Mouse (Mus musculus) frontal cortex, adult (tissue): ENCODE results near the gene Carnmt1.

Source experiments
- ATAC-seq: cut with Nextera tagmentation; 2 replicates; pipeline ENCODE4 v1.9.2; 2017; ENCODE audit warnings: mild to moderate bottlenecking, moderate library complexity, mixed read lengths; ENCODE audit not compliant: low TSS enrichment

Gene Carnmt1

DNA sequence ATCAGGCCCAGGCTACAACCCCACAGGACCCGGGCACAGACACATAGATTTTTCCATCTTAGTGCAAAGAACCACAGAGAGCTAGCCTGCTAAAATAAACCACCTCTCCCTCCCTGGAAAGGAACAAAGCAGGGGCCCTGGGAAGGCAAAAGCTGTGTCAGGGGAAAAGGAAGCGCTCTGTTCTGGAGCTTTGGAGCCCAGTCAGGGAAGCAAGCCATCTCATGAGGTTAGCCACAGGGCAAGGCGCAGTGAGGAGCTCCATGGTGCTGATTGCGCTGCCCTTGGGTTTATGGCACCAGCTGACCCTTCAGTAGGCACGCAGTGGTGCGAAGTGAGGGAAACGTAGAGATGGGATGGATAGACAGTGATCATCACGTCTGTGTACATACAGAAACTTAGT is 16.2 kb upstream of the Carnmt1 start:
- ATAC-seq: no peak

DNA sequence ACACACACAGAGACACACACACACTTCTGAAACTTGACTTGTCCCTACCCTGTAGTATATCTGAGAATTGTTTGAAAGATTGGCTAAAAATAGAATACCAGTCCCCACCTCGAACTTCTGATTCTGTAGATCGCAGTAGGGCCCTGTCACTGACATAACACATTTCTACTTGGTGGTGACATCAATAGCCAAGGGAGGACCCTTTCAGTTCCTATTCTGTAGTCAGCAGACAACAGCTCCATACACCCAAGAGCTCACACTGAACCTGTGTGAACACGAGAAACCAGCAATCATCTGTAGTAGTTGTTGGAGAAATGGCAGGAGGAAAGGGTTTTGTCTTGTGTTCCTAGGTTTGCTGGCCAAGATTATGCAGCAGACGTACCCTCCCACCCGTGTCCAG is 15.6 kb upstream of the Carnmt1 start:
- no peak for ATAC-seq

DNA sequence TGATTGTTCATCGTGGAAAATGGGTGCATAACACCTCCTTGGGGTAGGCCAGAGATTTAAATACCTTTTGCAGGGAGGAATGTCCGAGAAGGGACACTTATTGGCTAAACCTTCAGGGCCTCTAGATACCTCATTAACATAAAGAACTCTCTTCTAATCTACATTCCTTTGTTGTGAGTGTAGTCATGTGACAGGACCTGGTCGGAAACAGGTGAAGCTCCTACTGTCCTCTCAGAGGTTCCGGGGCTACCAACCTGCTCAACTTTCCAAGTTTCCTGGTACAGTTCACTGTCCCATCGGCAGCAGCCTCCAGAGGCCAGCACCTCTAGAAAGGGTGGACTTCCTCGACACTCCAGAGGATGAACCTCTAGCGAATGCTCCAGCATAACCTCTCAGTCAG is 14.6 kb upstream of the Carnmt1 start:
- no peak for ATAC-seq

DNA sequence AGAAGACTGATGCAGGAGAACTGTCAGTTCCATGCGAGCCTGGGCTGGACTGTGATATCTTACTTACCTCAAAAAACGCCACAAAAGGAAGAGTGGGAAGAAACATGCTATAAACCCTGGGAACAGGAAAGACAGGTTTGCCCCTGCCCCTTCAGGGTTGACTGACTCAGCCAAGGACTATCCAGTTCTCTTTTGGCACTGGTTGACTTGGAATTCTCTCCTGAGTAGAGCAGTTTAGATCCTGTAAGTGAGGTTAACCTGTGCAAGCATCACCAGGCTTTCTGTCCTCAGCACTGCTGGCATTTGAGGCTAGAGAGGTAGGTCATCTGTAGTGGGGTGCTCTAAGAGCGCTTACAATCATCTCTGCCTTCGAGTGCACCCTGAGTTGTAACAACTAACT is 12.1 kb upstream of the Carnmt1 start:
- ATAC-seq: no peak

DNA sequence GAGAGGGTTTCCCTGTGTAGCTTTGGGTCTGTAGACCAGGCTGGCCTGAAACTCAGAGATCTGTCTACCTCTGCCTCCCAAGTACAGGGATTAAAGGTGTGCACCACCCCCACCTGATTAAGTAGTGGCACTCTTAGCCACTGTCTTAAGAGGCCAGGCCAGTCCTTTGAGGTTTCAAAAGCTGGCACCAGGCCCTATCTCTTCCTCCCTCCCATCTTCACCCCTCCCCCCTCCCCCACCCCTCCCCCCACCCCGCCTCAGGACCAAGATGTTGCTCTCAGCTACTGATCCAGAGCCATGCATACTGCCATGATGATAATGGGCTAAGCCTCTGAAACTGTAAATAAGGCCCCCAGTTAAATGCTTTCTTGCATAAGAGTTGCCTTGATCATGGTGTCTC is 11.2 kb upstream of the Carnmt1 start:
- no peak for ATAC-seq

DNA sequence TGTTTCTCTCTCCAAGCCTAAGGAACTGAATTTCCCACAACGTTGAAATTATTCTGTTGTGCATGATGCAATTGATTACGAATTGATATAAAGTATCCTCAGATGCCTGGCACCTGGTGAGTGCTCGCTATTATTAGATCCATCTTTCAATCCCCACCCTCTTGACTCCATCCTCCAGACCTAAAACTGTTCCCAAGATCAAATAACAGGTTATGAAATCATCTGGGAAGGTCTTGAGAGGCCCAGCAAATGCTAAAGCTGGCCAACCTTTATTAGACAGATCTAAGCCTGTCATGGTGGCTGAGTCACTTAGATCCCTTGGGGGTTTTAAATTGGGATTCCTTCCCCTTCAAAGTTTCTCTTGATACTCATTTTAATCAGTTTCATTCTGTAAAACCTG is 10.1 kb upstream of the Carnmt1 start:
- no peak for ATAC-seq

DNA sequence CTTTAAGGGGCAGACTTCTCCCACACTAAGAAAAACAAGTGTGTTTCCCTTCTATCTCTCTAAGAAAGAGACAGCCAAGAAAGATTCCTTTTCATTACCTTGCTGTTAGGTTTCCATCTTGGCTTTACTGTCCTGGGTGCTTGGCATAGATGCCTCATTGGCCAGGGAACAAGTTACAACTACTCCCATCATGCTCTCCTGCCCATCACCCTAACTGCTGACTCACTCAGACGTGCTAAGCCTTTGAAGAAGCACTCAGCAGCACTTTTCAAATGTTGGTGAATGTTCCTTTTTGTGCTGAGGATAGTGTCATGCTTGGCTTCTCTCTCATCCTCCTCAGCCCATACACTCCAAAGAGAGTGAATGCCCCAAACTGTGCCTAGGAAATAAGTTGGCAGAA is 8.9 kb upstream of the Carnmt1 start:
- peak; percentile 41; the same call in 1 of the 2 replicates for ATAC-seq

DNA sequence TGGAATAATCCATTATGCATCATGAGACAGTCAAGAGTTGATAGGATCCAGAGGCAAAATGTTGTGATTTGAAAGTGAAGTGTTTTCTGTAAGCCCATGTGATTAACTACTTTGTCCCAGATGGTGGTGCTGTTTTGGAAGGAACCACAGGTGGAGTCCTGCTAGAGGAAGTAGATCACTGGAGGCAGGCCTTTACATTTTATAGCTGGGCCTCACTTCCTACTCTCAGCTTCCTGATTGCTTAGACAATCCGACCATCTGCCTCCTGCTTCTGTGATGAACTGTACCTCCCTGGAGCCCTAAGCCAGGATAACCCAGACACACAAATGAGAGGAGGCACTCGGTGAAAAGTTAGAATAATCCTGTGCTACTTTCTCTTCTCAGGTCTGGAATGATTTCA is 6.7 kb upstream of the Carnmt1 start:
- no peak for ATAC-seq

DNA sequence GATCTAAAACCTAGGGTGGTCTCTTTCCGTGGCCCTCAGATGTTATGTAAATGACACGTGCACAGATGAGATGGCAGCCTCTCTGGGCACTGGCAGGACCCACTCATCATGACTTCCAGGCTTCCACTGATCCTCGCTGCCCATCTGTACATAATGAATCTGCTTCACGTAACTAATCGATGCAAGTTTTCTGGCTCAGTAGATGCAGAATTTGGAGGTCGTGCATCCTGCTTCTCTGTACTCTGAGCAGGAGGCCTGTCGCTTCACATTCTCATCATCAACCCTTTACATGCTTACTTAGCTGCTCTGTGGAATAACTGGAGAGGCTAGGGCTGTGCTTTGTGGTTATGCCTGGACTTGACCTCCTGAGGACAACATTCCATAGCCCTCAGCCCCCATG is 3.6 kb upstream of the Carnmt1 start:
- ATAC-seq: no peak

DNA sequence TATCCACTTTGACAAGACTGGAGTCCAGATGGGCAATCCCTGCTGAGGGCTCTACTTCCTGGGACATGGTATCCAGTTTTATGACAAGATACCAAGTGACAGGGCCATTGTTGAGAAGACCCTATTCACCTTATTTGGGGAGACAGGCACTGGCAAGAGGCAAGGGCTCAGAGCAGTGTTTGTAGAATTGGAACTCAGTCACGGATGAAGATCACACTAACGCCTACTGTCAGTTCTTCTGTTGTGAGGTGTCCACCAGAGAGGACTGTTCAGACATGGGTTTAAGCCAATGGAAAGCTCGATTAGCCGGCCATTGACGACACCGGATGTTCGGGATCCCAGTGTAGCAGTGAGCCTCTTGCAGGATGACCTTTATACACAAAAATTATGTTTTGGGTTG is 1.0 kb upstream of the Carnmt1 start:
- no peak for ATAC-seq

DNA sequence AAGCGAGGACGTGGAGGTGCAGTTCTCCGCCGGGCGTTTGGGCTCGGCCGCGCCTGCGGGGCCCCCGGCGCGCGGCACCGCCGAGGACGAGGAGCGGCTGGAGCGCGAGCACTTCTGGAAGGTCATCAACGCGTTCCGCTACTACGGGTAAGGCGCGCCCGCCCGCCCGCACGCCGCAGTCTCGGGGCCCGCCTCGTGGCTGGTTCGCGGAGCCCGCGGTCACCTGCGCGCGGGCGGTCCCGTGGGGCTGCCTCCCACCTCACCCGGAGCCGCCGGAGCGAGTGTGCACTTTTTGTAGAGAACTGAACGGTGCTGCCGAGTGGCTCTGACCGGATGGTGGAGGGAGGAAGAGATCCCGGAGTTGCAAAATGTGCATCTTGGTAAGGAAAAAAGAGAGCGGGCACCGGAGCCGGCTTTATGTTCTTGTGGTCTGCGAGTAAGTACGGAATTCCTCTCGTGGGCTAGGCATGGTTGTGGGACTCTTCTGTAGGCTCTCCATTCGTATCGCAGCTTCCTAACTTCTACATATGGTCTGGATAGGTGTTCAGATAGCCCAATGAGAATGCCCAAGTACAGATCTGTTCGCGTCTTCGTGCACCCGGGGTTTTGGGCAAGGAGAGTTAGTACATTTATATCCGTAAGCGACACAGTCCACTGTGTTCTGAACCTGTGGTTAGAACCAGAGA is 635 bp downstream of the Carnmt1 start:
- peak; percentile 48 for ATAC-seq

DNA sequence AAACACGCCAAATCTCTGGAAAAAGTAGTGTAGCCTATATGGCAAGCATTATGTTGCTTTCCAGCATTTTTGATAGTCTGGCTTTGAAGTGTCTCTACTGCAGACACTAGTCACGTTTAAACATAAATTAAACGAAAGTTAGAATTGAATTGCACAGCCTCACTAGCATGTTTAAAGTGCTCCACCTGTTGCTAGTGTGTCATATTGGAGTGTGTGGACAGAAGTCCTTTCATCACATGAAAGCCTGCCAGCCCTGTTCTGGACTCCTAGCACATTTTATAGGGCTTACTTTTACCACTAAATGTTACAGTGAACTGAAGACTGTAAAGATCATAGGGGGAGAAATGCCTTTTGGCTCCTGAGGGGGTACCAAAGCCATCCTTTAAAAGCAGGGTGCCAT is 1.9 kb downstream of the Carnmt1 start:
- ATAC-seq: no peak

DNA sequence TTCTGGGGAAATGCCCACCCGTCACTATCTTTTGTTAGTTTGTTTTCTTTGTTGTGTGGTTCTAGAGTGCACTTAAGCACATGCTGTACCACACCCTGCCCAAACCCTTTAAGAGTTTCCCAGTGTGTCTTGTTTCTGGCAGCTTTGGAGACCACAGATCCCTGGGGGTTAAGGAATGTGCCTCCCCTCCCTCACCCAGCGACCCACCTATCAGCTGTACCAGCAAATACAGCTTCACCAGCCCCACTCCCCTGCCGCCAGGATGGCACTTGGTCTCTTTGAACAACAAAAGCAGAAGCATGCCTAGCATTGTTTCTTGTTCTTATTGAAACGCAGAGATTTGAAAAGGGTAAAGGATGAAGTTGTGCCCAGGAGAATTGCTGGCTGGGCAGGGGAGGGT is 2.6 kb downstream of the Carnmt1 start:
- ATAC-seq: no peak

DNA sequence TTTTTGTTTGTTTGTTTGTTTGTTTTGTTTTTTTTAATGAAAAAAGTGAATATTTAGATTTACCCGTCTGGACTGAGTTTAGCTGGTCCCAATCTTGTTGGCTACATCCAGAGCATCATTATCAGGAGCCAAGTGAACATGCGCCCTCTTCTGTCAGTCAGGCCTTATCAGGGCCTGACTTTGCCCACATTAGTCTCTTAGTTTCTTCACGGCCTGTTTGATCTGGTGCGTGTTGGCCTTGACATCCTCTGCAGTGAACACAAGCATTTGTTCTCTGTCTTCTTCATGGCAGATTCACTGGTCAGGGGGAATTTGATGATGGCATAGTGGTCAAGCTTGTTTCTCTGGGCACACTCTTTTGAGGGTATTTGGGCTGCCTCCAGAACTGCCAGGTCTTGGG is 11.6 kb downstream of the Carnmt1 start:
- no peak for ATAC-seq

DNA sequence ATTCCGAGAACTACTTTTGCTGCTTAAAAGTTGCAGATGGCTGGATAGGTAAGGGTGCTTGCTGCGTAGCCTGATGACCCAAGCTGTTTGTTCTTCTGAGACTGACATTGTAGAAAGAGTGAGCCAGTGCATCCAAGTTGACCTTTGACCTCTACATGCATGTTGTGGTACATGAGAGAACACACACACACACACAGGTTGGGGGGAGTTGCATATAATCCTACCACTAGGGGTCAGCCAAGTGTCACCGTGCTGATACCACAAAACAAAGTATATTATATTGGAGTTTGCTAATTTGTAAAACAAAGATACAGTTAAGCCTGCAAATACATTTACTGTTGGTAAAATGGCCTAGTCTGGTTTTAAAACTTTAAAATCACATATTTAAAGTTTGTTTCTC is 17.0 kb downstream of the Carnmt1 start:
- peak; percentile 52; the same call in 1 of the 2 replicates for ATAC-seq

DNA sequence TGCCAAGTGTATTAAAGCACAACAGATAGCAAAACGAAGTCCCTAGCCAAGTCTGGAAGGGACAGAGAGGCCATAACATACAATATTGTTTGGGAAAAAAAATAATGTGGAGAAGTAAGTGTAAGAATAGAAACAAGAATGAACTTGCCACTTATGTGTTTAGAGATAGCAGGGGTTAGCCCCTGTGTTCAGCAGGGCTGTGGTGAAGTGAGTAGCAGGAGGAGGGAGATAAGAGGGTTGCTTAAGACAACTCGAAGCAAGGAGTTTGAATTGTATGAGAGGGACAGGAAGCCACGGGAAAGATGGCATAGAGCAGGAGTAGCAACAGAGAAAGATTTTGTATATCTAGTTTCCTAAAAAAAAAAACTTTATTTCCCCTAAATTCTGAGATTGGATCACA is 21.6 kb downstream of the Carnmt1 start:
- no peak for ATAC-seq

DNA sequence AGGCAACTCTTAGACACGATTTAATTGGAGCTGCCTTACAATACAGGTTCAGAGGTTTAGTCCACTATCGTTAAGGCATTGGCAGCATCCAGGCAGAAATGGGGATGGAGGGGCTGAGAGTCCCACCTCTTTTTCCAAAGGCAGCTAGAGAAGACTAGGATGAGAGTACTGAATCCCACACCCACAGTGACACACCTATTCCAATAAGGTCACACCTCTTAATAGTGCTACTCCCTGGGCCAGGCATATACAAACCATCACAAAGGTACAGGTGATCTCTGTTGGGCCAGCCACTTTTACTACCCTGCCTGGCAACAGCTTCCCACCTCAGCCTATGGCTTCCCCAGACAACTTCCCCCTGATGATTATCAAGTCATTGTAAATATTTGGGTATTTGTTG is 22.2 kb downstream of the Carnmt1 start:
- no peak for ATAC-seq

DNA sequence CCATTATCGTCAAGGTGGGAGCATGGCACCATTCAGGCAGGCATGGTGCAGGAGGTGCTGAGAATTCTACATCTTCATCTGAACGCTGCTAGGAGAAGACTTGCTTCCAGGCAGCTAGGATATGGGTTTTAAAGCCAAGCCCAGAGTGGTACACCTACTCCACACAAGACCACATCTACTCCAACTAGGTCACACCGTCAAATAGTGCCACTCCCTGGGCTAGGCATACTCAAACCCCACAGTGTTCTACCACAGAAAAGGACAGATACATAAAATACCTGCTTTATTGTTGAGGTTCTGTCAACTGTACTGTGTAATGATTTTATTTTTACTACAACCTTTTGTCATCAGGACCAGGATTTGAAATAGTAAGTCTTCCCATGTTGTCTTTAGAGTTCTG is 24.6 kb downstream of the Carnmt1 start:
- ATAC-seq: no peak

DNA sequence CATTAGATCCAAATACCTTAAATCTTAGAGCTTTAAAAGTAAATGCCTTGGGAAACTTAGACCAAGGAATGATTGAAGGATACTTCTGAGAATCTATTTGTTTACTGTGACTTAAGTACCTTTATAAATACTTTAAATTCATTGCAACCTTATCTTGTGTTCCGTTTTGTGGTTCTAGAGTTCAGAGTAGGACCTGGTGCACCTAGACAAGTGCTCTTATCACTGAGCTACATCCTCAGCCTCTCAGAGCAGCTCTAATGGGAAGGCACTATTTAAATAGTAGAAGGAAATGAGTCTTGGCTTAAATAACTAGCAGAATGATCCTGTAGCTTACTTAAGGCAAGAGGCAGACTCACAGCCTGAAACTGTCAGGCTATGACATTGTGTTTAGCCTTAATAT is 25.0 kb downstream of the Carnmt1 start:
- no peak for ATAC-seq

DNA sequence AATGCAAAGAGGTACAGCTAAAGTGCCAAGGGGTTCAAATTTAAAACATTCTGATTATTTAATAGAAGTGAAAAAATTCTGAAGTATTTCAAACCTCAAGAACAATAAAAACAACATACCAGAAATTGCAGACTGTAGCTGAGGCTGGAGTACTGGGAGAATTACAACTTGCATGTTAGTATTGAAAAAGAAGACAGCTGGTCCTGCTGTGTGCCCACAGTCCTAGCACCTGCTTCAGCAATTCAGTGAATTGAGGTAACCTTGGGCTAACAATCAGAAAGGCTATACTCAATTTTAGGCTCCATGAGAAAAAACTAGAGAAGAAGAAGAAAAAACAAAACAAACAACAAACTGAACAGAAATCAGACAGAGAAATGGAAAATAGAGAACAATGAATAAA is 37.5 kb downstream of the Carnmt1 start:
- ATAC-seq: no peak

DNA sequence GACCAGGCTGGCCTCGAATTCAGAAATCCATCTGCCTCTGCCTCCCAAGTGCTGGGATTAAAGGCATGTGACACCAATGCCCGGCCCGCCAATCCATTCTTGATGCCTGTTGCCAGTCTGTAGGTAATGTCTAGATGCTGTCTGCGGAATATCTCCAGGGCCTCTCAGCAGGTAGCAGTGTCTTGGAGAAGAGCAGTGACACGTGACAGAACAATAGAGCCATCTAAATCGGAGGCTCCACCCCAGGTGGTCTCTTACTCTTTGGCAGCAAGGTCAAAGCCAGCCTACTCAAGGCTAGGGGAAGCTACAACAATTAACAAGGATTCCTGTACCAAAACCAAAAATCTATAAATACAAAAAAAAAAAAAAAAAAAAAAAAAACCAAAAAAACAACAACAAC is 40.3 kb downstream of the Carnmt1 start:
- no peak for ATAC-seq

DNA sequence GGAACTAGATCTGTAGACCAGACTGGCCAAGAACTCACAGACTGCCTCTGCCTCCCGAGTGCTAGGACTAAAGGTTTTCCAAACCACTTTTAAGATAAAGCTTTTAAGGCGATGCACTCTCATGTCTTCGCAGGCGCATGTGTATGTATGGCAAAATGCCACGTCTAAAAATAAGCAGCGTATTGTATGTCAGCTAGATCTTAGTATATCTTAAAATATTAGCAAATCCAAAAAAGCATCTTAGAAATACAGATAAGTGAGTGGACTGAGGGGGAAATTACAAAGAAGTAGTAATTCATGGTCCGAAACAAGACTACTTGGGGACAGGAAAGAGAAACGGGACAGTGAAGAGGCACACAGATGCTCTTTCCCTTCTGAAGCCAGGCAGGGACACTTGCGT is 41.0 kb downstream of the Carnmt1 start:
- no peak for ATAC-seq

DNA sequence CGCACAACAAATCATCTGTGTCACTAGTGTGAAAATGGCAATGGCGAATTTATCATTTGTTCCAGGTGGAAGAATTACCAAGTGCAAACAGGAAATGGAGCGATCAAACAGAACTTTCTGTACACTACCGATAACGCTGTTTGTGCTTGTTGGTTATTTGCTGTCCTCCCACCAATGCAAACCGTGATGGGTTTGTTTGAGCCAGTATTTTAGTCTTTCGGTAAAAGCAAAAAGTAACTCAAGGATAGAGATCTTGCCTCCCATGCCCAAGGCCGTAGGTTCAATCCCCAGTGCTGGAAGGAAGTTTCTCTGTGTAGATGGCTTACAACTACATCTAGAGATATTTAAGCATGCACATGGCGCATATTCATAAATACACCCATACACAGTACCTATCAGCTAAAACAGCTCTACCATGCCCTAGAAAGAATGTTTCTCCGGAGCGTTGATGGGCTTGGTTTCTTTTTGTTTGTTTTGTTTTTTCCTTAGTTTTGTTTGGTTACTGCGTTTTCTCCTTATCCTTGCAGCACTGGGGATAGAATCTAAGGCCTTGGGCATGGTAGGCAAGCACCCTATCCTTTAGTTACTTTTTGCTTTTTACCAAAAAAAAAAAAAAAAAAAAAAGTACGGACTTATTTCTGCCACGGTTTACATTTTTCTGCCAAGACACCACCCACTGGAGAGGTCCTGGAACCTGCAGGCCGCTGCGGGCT is 41.7 kb downstream of the Carnmt1 start:
- no peak for ATAC-seq

DNA sequence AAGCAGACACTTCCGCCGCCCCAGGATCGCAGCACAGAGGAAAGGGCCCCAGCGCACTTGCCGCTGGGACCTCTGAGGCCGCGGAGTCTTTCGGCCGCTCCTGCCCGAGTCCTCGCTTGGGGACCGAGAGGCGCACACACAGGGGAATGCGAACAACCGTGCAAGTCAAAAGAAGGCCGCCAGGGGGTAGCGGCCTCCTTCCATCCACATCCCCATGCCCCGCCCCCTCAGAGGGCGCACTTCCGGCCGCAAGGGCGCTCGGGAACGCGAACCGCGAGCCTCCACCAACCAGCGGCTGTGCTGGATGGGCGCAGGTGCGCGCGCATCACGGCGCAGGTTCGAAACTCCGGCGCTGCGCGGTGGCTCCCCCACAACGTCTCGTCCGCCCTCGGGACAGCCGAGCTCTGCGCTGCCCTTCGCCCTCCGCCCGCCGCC is 42.3 kb downstream of the Carnmt1 start, which contains the start of gene D030056L22Rik:
D030056L22Rik (plus strand) TSS at position 328 of the 435 bp plus-strand sequence.
- ATAC-seq: peak; percentile 98
